Mouse (Mus musculus) spleen, adult 2 months (tissue): Measurements from ENCODE around the gene Wasf3. TPM values are rescaled to one million over a fixed set of nuclear protein-coding genes. Genes with fewer than 3 reads are reported as not detected.

ENCODE experiments used
- DNase-seq, 2 experiments: peaks; one replicate each; pipeline versions ENCODE4 v3.0.0 to v3.0.0-alpha.2; 2012 to 2021; ENCODE audit warnings: low spot score in 2 of 2, low read depth in 1 of 2
- H3K27ac ChIP-seq: fragments of 200-500 bp; 2 replicates; pipeline ENCODE4 v1.5.1; 2012; ENCODE audit warnings: low read length, inconsistent platforms; ENCODE audit not compliant: insufficient read depth
- H3K27me3 ChIP-seq: fragments of 200-500 bp; 2 replicates; pipeline ENCODE4 v1.6.1; 2012; ENCODE audit warnings: mild to moderate bottlenecking, moderate library complexity, low read length, inconsistent platforms; ENCODE audit not compliant: control insufficient read depth, insufficient read depth
- H3K36me3 ChIP-seq: fragments of 200-500 bp; 2 replicates; pipeline ENCODE4 v1.6.1; 2012; ENCODE audit warnings: mild to moderate bottlenecking, low read length, inconsistent platforms; ENCODE audit not compliant: control insufficient read depth, insufficient read depth
- H3K4me1 ChIP-seq: fragments of 200-500 bp; 2 replicates; pipeline ENCODE4 v1.6.1; 2011; ENCODE audit warnings: inconsistent platforms; ENCODE audit not compliant: control insufficient read depth, insufficient read depth, insufficient read length
- H3K4me3 ChIP-seq: fragments of 200-500 bp; 2 replicates; pipeline ENCODE4 v1.5.1; 2011; ENCODE audit warnings: mild to moderate bottlenecking, inconsistent platforms; ENCODE audit not compliant: insufficient read depth, insufficient read length; ENCODE audit errors: extremely low read depth
- CTCF ChIP-seq: fragments of 200-500 bp; IDR thresholded peaks from 2 replicates; pipeline ENCODE4 v1.5.1; 2011; ENCODE audit warnings: mild to moderate bottlenecking, inconsistent platforms; ENCODE audit not compliant: insufficient read depth, insufficient read length, insufficient replicate concordance; ENCODE audit errors: extremely low read depth
- POLR2A ChIP-seq: fragments of 200-500 bp; IDR thresholded peaks from 2 replicates; pipeline ENCODE4 v1.6.1; 2011; ENCODE audit warnings: low read depth, low read length, inconsistent platforms
- WGBS: fragments of 180-500 bp; shearing (Covaris S2); methylation state at CpG from one replicate; pipeline ENCODE4 v1.1.7; 2018; 5-methylcytosine and 5-hydroxymethylcytosine counted together
- polyA plus RNA-seq: library from polyadenylated mRNA; depleted of rRNA; stranded (reverse); fragments of >200 nt; gene quantifications from 2 replicates; pipeline ENCODE4 v1.2.3, GENCODE M21; 2012; rRNA removed

The Wasf3 gene
- polyA plus RNA-seq = 0.49 and 0.68 TPM in 2 replicates

- WGBS = 6% methylated on average over 55 of the region's 66 CpGs
- no peaks in the 10 kb centered on the region for H3K36me3 ChIP-seq
- no peak within 1 kb of the TSS for H3K27ac ChIP-seq
- H3K4me1 ChIP-seq = no peaks in the 10 kb centered on the region
- no peak for DNase-seq
- H3K27me3 ChIP-seq = peaks cover 6% of the 10 kb centered on the region; the same call in 1 of the 2 replicates
- TF ChIP-seq POLR2A (no peak), CTCF (no peak)
- H3K4me3 ChIP-seq = no peak within 1 kb of the TSS
Observed at GRCm38 (mm10) chr5:146384935-146385591, at the start of gene Wasf3. Wasf3 (plus strand) TSS chr5:146384985.

GRCm38 (mm10) chr5:146338064-146338463 is 46.7 kb upstream of the Wasf3 start:
- 62% methylated on average over 9 of the region's 9 CpGs for WGBS
- DNase-seq = no peak
- TF ChIP-seq CTCF (no peak), POLR2A (no peak)
- H3K27me3 ChIP-seq = no peaks in the 10 kb centered on the region
- no peaks in the 10 kb centered on the region for H3K4me1 ChIP-seq
- no peak overlapping the region for H3K27ac ChIP-seq
- no peak overlapping the region for H3K4me3 ChIP-seq
- H3K36me3 ChIP-seq = no peaks in the 10 kb centered on the region

- no peak for DNase-seq
- no peak overlapping the region for H3K4me3 ChIP-seq
- H3K27ac ChIP-seq = no peak overlapping the region
- H3K36me3 ChIP-seq = no peaks in the 10 kb centered on the region
- no peaks in the 10 kb centered on the region for H3K4me1 ChIP-seq
- TF ChIP-seq POLR2A = no peak
- TF ChIP-seq CTCF = no peak
- 81% methylated on average over 4 of the region's 4 CpGs for WGBS
- no peaks in the 10 kb centered on the region for H3K27me3 ChIP-seq
Observed at GRCm38 (mm10) chr5:146340037-146340436, 44.7 kb upstream of the Wasf3 start.

DNA sequence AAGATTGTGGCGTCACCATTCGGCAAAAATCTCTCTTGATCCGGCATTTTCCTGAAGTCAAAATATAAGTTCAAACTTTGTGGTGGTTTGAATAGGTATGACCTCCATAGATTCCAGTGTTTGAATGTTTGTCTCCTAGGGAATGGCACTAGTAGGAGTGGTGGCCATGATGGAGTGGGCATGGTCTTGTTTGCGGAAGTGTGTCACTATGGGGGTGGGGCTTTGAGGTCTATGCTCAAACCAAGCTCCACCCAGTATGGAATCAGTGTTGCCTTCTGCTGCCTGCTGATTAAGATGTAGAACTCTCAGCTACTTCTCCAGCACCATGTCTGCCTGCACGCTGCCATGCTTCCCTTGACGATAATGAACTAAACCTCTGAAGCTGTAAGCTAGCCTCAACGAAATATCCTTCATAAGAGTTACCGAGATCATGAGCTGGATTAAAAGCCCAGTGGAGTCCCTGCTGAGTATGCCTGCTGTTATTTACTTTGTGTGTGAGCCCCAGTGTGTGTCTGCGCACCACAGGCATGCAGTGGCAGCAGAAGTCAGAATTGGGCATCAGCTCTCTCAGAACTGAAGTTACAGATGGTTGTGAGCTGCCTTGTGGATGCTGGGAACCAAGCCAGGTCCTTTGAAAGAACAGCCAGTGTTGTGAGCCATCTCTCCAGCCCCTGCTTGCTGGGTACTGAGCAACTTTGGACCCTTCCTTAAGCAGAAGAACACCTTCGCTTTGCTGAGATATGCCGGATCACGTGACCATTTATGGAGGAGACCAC is 39.7 kb upstream of the Wasf3 start:
- 93% methylated on average over 12 of the region's 12 CpGs for WGBS
- no peak for TF ChIP-seq CTCF
- no peak for TF ChIP-seq POLR2A

GRCm38 (mm10) chr5:146347081-146347480 is 37.7 kb upstream of the Wasf3 start:
- no peaks in the 10 kb centered on the region for H3K36me3 ChIP-seq
- no peak for TF ChIP-seq POLR2A
- TF ChIP-seq CTCF = no peak
- no peak for DNase-seq
- WGBS = 82% methylated on average over 6 of the region's 6 CpGs
- H3K4me1 ChIP-seq = no peaks in the 10 kb centered on the region
- no peak overlapping the region for H3K27ac ChIP-seq
- H3K27me3 ChIP-seq = no peaks in the 10 kb centered on the region
- H3K4me3 ChIP-seq = no peak overlapping the region

More for the DNA sequence above, 39.7 kb upstream of the Wasf3 start:
- Histone ChIP-seq H3K4me3 (no peak overlapping the region), H3K27ac (no peak overlapping the region), H3K36me3 (no peaks in the 10 kb centered on the region), H3K27me3 (no peaks in the 10 kb centered on the region), H3K4me1 (no peaks in the 10 kb centered on the region)
- DNase-seq = no peak

GRCm38 (mm10) chr5:146349183-146349582 is 35.6 kb upstream of the Wasf3 start:
- TF ChIP-seq CTCF (no peak), POLR2A (no peak)
- WGBS = 73% methylated on average over 3 of the region's 3 CpGs
- H3K27me3 ChIP-seq = no peaks in the 10 kb centered on the region
- H3K27ac ChIP-seq = no peak overlapping the region
- H3K4me1 ChIP-seq = no peaks in the 10 kb centered on the region
- no peak for DNase-seq
- H3K36me3 ChIP-seq = no peaks in the 10 kb centered on the region
- H3K4me3 ChIP-seq = no peak overlapping the region

DNA sequence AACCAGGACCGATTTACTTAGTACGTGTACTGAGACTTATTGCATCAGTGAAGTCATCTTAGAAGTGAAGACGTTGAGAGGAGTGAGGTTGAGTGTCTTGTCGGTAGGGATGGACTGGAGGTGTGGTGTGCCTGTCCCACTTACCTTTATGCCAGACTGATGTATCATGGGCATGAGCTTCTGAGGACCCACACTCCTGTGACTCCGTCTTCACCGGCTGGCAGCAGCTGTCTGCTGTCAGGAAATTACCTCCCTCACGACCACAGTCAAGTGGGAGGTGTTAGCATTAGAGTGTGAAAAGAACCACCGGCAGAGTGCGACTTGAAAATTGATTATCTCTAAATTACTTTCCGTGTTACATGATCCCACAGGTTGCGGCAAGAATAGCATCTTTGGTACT is 34.0 kb upstream of the Wasf3 start:
- WGBS = 78% methylated on average over 11 of the region's 11 CpGs
- TF ChIP-seq CTCF = no peak
- no peak for TF ChIP-seq POLR2A

More for the DNA sequence above, 34.0 kb upstream of the Wasf3 start:
- H3K4me3 ChIP-seq = no peak overlapping the region
- DNase-seq = no peak
- no peaks in the 10 kb centered on the region for H3K4me1 ChIP-seq
- H3K27ac ChIP-seq = no peak overlapping the region
- H3K27me3 ChIP-seq = no peaks in the 10 kb centered on the region
- H3K36me3 ChIP-seq = no peaks in the 10 kb centered on the region
